Mouse (Mus musculus): Measurements from ENCODE around the gene Susd5.
A peak's percentile ranks its signal among the peaks of the same experiment; 100 is the strongest.
"Not testable (repeated sequence)": the region's sequence is repeated elsewhere in the genome, so short reads cannot be mapped to it uniquely, and the experiment has no call there.

The Susd5 gene

GRCm38 (mm10) chr9:114073681-114074080, 16.7 kb downstream of the Susd5 start:
- DNase-seq: no peak

DNA sequence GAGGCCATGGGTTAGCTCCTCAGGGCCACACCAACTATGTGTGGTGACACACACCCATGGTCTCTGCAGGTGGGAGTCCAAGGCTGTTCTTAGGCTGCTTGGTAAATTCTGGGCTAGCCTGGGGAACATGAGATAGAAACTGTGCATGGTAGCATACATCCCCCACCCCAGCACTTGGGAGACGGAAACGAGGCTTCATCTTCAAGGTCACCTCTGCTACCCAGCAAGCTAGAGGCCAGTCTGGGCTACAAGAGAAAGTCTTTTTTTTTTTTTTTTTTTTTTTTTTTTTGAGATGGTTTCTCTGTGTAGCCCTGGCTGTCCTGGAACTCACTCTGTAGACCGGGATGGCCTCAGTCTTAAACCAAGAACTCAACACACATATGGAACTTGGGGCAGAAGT, 29.5 kb downstream of the Susd5 start:
- DNase-seq: no peak

- DNase-seq: no peak
Measured at GRCm38 (mm10) chr9:114087106-114087815, 30.3 kb downstream of the Susd5 start.

DNA sequence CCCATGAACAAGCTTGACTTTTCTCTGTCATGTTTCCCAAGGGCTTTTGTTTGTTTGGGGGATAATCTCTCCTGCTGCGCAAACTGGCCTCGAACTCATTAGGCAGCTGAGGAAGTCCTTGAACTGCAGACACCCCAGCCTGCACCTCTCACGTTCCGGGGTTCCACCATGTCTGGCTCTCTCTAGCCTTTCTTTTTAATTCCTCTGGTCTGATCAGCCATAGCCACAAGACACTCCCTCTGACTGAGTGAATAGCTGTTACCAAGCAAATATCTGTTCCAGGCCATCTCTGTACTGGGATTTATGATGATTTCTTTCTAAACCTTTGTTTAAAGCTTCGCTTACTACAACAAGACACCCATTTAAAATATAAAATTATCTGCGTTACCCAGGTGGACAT, 31.9 kb downstream of the Susd5 start:
- not testable (repeated sequence) for DNase-seq

- not testable (repeated sequence) for DNase-seq
Measured at GRCm38 (mm10) chr9:114092188-114092587, 35.2 kb downstream of the Susd5 start.

- DNase-seq: no peak
Measured at GRCm38 (mm10) chr9:114094854-114095253, 37.9 kb downstream of the Susd5 start.

GRCm38 (mm10) chr9:114098716-114099302, 41.9 kb downstream of the Susd5 start:
- no peak for DNase-seq

GRCm38 (mm10) chr9:114110268-114110667, 53.3 kb downstream of the Susd5 start:
- peak; percentile 12 for DNase-seq

DNA sequence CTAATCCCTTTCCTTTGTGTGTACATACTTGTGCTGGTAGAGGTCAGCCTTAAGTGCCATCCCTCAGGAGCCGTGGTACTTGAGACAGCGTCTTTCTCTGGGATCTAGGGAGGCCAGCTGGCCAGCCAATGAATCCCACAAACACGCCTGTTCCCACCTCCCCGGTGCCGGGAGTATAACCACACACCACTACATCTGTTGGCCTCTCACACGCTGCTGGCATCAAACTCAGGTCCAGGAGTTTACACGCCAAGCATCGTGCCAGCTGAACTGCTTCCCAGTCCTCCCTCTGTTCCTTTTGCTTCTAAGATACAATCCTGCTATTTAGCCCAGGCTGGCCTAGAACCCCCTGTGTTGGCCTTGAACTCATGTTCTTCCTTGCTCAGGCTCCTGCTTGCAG, 54.2 kb downstream of the Susd5 start:
- DNase-seq: no peak

- DNase-seq: no peak
Measured at GRCm38 (mm10) chr9:114112226-114112625, 55.3 kb downstream of the Susd5 start.

GRCm38 (mm10) chr9:114113911-114114623, 57.1 kb downstream of the Susd5 start:
- DNase-seq: no peak

DNA sequence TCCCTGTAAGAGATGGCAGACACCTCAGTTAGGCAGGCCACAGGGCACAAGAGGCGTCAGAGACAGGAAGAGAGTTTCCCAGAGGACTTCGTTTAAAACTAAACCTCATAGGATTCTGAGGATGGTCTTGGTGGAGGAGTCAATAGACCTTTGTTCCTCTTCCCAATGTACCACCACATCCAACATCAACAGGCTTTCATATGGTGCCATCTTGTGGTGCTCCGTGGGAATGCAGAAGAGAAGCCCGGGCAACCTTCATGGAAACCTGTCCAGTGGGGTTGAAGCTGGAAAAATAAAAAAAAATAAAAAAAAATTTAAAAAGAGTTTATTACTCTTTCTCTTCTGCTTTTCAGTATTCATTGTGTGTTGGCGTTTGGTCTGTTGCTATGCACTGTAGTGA, 59.7 kb downstream of the Susd5 start:
- DNase-seq: peak; percentile 28

GRCm38 (mm10) chr9:114122862-114123261, 65.9 kb downstream of the Susd5 start:
- DNase-seq: not testable (repeated sequence)

- not testable (repeated sequence) for DNase-seq
Measured at GRCm38 (mm10) chr9:114129273-114129835, 72.4 kb downstream of the Susd5 start.

All from cerebellum, adult 9-11 months (tissue).